Mouse (Mus musculus) MEL (cell line): ENCODE data around the gene Gng12. TPM values are rescaled to one million over a fixed set of nuclear protein-coding genes. Genes with fewer than 3 reads are reported as not detected.

Experiments
- DNase-seq: peaks from one replicate; pipeline ENCODE4 v3.0.0; 2011; ENCODE audit warnings: low read depth, low spot score
- H3K27ac ChIP-seq: 2 replicates; pipeline ENCODE4 v1.5.1; 2012; ENCODE audit warnings: low read depth, mild to moderate bottlenecking, control low read depth, low read length, moderate library complexity; ENCODE audit not compliant: control insufficient read depth
- H3K27me3 ChIP-seq, 2 experiments: fragments of 150-350 bp in 1 of 2; sonication (generic) in 1 of 2; 2 replicates each; pipeline ENCODE4 v1.6.1; 2012; ENCODE audit warnings: low read length in 2 of 2, mild to moderate bottlenecking in 2 of 2, improper control_type of control experiment in 1 of 2, moderate library complexity in 1 of 2; ENCODE audit not compliant: insufficient read depth in 2 of 2, control insufficient read depth in 1 of 2
- H3K36me3 ChIP-seq, 2 experiments: 2 replicates each; pipeline ENCODE4 v1.6.1; 2012 to 2014; ENCODE audit warnings: low read length in 2 of 2, improper control_type of control experiment in 1 of 2, inconsistent platforms in 1 of 2, mild to moderate bottlenecking in 1 of 2; ENCODE audit not compliant: insufficient read depth in 2 of 2, control insufficient read depth in 1 of 2
- H3K4me1 ChIP-seq, 2 experiments: fragments of 150-350 bp in 1 of 2; sonication (generic) in 1 of 2; 2 replicates each; pipeline ENCODE4 v1.6.1; 2012; ENCODE audit warnings: low read length in 2 of 2, improper control_type of control experiment in 1 of 2, mild to moderate bottlenecking in 1 of 2; ENCODE audit not compliant: insufficient read depth in 2 of 2, control insufficient read depth in 1 of 2
- H3K4me3 ChIP-seq, 2 experiments: fragments of 150-350 bp in 1 of 2; sonication (generic) in 1 of 2; 2 replicates each; pipeline ENCODE4 v1.5.1; 2012; ENCODE audit warnings: low read depth in 2 of 2, low read length in 2 of 2, mild to moderate bottlenecking in 2 of 2, moderate library complexity in 2 of 2, control low read depth in 1 of 2, improper control_type of control experiment in 1 of 2; ENCODE audit not compliant: control insufficient read depth in 1 of 2, insufficient read depth in 1 of 2
- H3K79me2 ChIP-seq: 2 replicates; pipeline ENCODE4 v1.6.1; 2012; ENCODE audit warnings: mild to moderate bottlenecking, low read length, moderate library complexity; ENCODE audit not compliant: control insufficient read depth, poor library complexity, insufficient read depth
- H3K9ac ChIP-seq: 2 replicates; pipeline ENCODE4 v1.6.1; 2012; ENCODE audit warnings: low read depth, mild to moderate bottlenecking, control low read depth, low read length, moderate library complexity; ENCODE audit not compliant: control insufficient read depth, poor library complexity, severe bottlenecking
- H3K9me3 ChIP-seq: fragments of 150-350 bp; sonication (generic); replicated peaks from 2 replicates; pipeline ENCODE4 v1.6.1; 2012; ENCODE audit warnings: mild to moderate bottlenecking, low read length, improper control_type of control experiment, moderate library complexity; ENCODE audit not compliant: insufficient read depth
- CHD1 ChIP-seq: IDR thresholded peaks from 2 replicates; pipeline ENCODE4 v1.6.1; 2012; ENCODE audit warnings: low read depth, mild to moderate bottlenecking, inconsistent platforms, low read length, improper control_type of control experiment
- CTCF ChIP-seq, 3 experiments: IDR thresholded peaks in 2 of 3; conservative IDR thresholded peaks in 1 of 3; 2 replicates each; pipeline ENCODE4 v1.5.1; 2011 to 2012; ENCODE audit warnings: low read length in 3 of 3, low read depth in 2 of 3, mild to moderate bottlenecking in 2 of 3, improper control_type of control experiment in 1 of 3, inconsistent platforms in 1 of 3, mixed read lengths in 1 of 3, moderate library complexity in 1 of 3; ENCODE audit not compliant: control insufficient read depth in 1 of 3, insufficient read depth in 1 of 3, poor library complexity in 1 of 3, severe bottlenecking in 1 of 3
- E2F4 ChIP-seq: IDR thresholded peaks from 2 replicates; pipeline ENCODE4 v1.6.1; 2011; ENCODE audit warnings: low read depth, low read length, improper control_type of control experiment, borderline replicate concordance
- MAZ ChIP-seq: IDR thresholded peaks from 2 replicates; pipeline ENCODE4 v1.6.1; 2012; ENCODE audit warnings: low read depth, mild to moderate bottlenecking, inconsistent platforms, low read length, improper control_type of control experiment
- RAD21 ChIP-seq: IDR thresholded peaks from 2 replicates; pipeline ENCODE4 v1.6.1; 2011; ENCODE audit warnings: mild to moderate bottlenecking, low read depth, low read length, improper control_type of control experiment
- SIN3A ChIP-seq: IDR thresholded peaks from 2 replicates; pipeline ENCODE4 v1.6.1; 2012; ENCODE audit warnings: low read length, improper control_type of control experiment, inconsistent platforms
- SMC3 ChIP-seq: IDR thresholded peaks from 2 replicates; pipeline ENCODE4 v1.6.1; 2011; ENCODE audit warnings: low read depth, low read length, improper control_type of control experiment
- TCF12 ChIP-seq: IDR thresholded peaks from 2 replicates; pipeline ENCODE4 v1.6.1; 2014; ENCODE audit warnings: low read depth, mild to moderate bottlenecking, inconsistent platforms, low read length, improper control_type of control experiment, moderate library complexity
- UBTF ChIP-seq: IDR thresholded peaks from 2 replicates; pipeline ENCODE4 v1.6.1; 2012; ENCODE audit warnings: low read depth, mild to moderate bottlenecking, inconsistent platforms, low read length, improper control_type of control experiment, moderate library complexity, borderline replicate concordance; ENCODE audit not compliant: insufficient read depth
- ZC3H11A ChIP-seq: IDR thresholded peaks from 2 replicates; pipeline ENCODE4 v1.6.1; 2012; ENCODE audit warnings: low read depth, mild to moderate bottlenecking, inconsistent platforms, low read length, improper control_type of control experiment
- polyA plus RNA-seq, 2 experiments: library from polyadenylated mRNA; stranded (reverse) in 1 of 2; unstranded in 1 of 2; fragments of >175 nt in 1 of 2; fragments of >200 nt in 1 of 2; gene quantifications; 2 replicates each; pipeline versions ENCODE4 v1.2.1 to v1.2.4; 2012; ENCODE audit warnings: low replicate concordance in 2 of 2, low read depth in 1 of 2; ENCODE audit not compliant: insufficient read length in 2 of 2, insufficient read depth in 1 of 2, missing spikeins in 1 of 2
- total RNA-seq: library from RNA; depleted of rRNA; stranded (reverse); fragments of 300-350 nt; gene quantifications from 2 replicates; pipeline ENCODE4 v1.2.3, GENCODE M21; 2012

Gene Gng12
- total and polyA plus RNA-seq, 3 experiments: 16.8 to 44.0 TPM; not detected in 1

DNA sequence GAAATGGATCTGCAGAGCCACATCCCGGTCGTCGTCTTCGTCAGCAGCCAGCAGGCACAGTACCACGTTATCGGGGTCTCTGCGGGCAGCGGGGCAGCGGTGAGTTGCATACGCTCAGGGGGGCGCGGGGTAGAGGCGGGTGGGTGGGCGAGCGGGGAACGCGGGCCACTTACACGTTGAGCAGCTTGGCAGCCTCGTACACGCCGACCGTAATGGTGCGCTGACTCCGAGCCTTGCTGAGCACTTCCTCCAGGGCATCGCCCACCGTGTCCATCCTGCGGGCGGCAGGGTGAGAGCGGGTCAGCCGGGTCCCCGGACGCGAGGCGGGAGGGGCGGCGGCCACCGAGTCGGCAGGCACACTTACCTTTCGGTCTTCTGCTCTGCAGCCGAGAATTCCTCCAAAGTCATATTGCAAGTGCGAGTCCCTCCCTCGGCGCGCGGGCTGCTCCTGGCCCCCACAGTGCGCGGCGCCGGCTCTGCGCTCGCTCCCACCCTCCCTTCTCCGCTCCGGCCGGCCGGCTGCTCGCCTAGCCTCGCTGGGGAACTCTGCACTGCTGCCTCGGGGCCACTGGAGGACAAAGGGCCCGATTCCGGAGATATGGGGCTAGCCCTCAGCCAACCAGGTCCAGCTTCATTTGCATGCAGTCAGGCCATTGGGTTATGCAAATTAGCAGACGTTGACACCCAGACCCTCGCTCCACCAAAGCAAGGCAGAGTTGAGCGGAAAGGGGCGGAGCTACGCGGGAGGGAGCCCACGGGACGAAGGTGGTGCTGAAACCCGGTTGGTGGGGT is 140.8 kb downstream of the Gng12 start, which contains the start of gene Gadd45a (continued):
- TF ChIP-seq SIN3A (peak; percentile 64), CHD1 (peak; percentile 95), ZC3H11A (no peak), TCF12 (peak; percentile 86)

DNA sequence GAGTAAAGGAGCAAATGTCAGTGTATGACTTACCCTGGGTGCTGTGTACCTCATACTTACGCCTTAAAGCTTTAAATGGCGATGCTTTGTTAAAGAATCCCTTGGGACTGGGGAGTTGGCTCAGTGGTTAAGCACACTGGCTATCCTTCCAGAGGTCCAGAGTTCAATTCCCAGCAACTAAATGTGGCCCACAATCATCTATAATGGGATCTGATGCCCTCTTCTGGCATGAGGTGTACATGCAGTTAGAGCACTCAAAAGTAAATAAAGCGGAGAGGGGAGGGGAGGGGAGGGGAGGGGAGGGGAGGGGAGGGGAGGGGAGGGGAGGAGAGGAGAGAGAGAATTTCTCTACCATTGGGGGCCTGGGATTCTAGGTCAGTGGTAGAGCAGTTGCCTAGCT is 142.8 kb downstream of the Gng12 start:
- Histone ChIP-seq H3K27me3 (no peaks in the 10 kb centered on the region), H3K9ac (no peak overlapping the region), H3K9me3 (no peaks in the 10 kb centered on the region), H3K79me2 (peaks cover 16% of the 10 kb centered on the region), H3K27ac (no peak overlapping the region), H3K36me3 (peaks cover 4 to 8% of the 10 kb centered on the region in 2 experiments), H3K4me3 (no peak overlapping the region), H3K4me1 (peaks cover 0 to 3% of the 10 kb centered on the region in 2 experiments; a peak in 2 of 4 replicates)
- TF ChIP-seq CTCF (IDR thresholded peaks at IDR 0.05 in 2 of 3, conservative IDR thresholded peaks at IDR 0.05 in 1 of 3; ENCODE audit: control insufficient read depth in 1 of 3, insufficient read depth in 1 of 3, low read depth in 2 of 3, low read length in 3 of 3, poor library complexity in 1 of 3, severe bottlenecking in 1 of 3) (peak; percentile 9 to 50 (median 13); a peak in 2 of 6 replicates), E2F4 (no peak), SMC3 (peak; percentile 58), TCF12 (no peak), MAZ (0 out of 2 replicates have a peak, but pooled peaks have one; percentile 32), ZC3H11A (peak; percentile 66), RAD21 (peak; percentile 44)
- peak; percentile 26 for DNase-seq

DNA sequence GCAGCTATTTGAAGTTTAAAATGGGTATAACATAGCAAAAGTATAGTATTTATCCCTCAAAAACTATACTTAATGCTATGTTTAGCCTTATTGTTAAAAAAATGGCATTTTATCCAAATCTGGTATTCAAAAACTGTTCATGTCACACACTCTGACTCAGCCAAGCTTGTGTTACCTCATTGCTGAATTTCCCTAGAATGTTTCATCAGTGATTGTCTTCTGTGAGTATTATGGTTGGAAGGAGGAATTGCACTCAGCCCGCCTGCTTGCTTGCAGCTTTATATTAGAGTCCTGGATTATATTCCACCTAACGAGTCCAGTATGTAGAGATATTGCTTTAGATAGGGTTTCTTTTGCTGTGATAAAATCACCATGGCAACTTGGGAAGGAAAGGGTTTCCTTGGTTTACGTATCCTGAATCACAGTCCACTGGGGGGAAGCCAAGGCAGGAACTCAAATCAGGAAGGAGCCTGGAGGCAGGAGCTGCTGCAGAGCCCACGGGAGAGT is 144.8 kb downstream of the Gng12 start:
- Histone ChIP-seq H3K4me1 (peaks cover 5 to 8% of the 10 kb centered on the region in 2 experiments), H3K4me3 (no peak overlapping the region), H3K9me3 (no peaks in the 10 kb centered on the region), H3K36me3 (peaks cover 0 to 16% of the 10 kb centered on the region in 2 experiments; a peak in 2 of 4 replicates), H3K27me3 (no peaks in the 10 kb centered on the region)
- no peak for TF ChIP-seq UBTF
- TF ChIP-seq, all 39 proteins: peak for 0
- DNase-seq: no peak
- Histone ChIP-seq H3K27ac (no peak overlapping the region), H3K79me2 (peaks cover 8% of the 10 kb centered on the region), H3K9ac (no peak overlapping the region)
